Mouse (Mus musculus): ENCODE data around the gene Gnaq. TPM values are rescaled to one million over a fixed set of nuclear protein-coding genes. Genes with fewer than 3 reads are reported as not detected.

Gene Gnaq
- total RNA-seq, 4 experiments from 2014 or later = 20.5 to 23.7 (median 21.6) TPM

DNA sequence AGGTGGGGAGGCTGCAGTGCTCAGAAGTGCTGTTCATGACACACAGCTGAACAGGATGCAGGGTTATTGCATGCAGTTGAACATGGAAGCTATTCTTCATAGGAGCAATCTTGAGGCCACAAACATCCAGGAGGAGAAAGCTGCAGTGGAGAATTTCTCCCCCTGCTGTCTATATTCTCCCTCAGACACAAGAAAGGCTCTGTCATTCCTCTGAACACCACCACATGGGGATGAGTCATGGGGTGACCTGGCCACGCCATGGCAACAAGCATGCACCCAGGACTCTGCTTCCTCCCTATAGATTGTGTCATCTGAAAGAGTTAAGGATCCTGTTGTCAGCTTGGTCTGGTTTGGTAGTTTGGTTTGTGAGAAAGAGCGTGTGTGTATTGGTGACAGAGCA, 239.0 kb downstream of the Gnaq start:
- DNase-seq (ENCODE audit: low spot score) = no peak

DNA sequence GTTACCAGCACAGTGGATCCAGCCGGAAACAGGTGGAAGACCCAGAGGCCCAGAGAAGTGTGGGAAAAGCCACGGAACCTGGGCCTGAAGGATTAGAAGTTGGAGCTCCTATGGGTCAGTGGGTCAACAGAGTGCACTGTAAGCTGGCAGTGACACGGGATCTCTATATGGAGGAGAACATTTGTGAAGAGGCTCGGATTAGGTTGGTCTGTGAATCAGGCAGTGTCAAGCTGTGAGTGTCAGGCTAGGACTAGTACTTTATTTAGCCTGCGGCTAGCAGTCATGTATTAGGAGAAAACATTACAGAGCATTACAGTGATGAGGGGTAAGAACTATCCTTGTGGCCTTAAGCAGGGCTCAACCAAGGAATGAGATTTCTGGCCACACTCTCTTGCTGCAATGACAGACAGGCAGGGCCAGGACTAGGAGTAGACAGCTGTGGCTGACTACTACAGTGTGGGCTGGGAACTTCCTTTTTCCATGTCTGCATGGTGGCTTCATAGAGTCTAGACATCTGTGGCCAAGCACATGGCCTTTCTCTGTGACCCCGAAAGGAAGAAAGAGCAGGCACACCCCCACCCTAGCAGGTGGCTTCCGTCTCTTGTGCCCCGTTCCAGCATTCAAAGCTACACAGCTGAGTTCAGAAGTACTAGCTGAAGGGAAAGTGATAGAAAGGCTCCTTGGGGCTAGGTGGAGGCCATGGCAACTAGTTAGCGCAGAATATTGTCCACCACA, 240.3 kb downstream of the Gnaq start:
- DNase-seq (ENCODE audit: low spot score) = peak; percentile 17

- no peak for DNase-seq (ENCODE audit: low spot score)
Observed at GRCm38 (mm10) chr19:16375881-16376280, 243.2 kb downstream of the Gnaq start.

DNA sequence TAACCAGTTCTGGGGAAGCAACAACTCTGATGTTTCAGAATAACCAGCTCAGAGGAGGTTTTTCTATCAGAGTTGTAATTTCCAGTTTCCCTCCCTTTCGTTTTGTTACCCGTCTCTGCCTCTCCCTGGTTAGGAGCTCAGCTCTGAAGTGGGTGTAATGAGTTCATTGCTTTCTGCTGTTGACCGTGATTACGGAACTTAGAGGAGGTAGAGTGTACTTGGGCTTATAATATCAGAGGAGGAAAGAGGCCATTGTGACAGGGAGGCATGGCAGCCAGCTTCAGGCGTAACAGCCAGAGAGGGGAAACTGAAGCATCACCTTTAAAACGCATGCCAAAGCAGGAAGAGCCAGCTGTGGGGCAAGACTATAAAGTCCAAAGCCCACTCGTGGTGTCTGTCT, 245.9 kb downstream of the Gnaq start:
- no peak for DNase-seq (ENCODE audit: low spot score)

GRCm38 (mm10) chr19:16379687-16380086, 247.1 kb downstream of the Gnaq start:
- no peak for DNase-seq (ENCODE audit: low spot score)

DNA sequence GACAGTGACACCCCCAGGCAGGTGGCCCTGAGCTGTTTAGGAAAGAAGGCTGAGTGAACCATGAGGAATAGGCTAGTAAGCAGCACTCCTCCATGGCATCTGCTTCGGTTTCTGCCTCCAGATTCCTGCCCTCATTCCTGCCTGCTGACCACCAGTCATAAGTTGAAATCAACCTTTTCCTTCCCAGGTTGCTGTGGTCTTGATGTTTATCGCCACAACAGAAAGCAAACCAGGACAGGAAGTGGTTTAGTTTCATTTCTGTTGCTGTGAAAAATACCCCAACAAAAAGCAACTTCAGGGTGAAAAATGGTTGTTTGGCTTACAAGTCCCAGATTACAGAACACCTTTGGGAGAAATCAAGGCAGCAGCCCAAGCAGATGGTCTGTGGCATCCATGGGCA, 249.8 kb downstream of the Gnaq start:
- DNase-seq (ENCODE audit: low spot score) = no peak

DNA sequence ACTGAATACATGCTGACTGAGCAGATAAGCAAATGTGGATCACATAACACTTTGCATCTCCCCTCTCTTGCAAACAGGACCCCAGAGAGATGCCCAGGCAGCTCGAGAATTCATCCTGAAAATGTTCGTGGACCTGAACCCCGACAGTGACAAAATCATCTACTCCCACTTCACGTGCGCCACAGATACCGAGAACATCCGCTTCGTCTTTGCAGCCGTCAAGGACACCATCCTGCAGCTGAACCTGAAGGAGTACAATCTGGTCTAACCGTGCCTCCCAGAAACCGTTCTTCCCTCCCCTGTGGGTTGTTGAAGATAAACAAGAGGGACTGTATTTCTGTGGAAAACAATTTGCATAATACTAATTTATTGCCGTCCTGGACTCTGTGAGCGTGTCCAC, 250.5 kb downstream of the Gnaq start:
- no peak for DNase-seq (ENCODE audit: low spot score)

- DNase-seq (ENCODE audit: low spot score) = no peak
Observed at GRCm38 (mm10) chr19:16384094-16384493, 251.5 kb downstream of the Gnaq start.

GRCm38 (mm10) chr19:16384957-16385356, 252.3 kb downstream of the Gnaq start:
- DNase-seq (ENCODE audit: low spot score) = no peak

- no peak for DNase-seq (ENCODE audit: low spot score)
Observed at GRCm38 (mm10) chr19:16386514-16386913, 253.9 kb downstream of the Gnaq start.

DNA sequence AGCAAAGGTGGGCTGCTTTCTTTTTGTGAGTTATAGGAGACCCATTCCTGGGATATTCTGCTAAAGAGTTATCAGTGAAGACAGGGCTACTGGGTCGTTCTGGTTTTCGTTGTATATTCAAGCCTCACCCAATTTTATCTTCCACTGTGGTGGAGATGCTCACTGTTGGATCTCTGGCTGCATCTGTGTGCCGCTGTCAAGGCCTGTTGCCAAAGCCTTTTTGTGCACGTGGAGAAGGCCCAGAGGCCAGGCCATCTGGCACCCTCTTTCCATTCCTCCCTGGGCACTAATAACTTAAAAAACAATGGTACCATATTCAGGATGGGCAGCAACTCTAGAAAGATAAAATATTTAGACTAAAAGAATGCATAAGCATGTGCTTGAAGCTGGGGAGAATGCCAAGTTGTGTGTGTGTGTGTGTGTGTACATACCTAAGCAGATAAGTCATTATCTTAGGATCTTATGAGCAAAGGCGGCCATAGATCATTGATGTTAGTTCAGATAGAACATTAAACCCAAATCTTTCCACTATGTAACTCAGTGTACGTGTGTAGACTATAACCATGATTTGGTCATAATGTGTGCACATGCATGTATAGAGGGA, 257.7 kb downstream of the Gnaq start:
- DNase-seq (ENCODE audit: low spot score) = no peak

DNA sequence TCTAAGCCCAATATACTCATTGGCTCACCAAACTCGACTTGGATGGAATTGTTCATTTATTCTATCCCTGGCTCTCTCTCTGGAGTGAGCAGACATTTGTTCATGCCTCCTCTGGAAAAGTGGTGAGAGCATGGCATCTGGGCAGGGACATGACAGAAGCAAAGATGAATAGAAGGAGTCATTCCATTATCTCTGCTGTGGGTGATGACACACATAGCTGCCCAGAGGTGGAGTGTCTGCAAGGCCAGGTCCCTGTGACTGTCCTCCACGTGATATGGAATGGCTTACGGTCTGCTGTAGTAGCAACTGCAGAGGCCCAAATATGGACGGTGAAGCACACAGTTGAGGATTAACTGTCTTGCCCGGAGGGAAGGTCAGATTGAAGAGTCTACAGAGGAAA, 261.8 kb downstream of the Gnaq start:
- DNase-seq (ENCODE audit: low spot score) = no peak

GRCm38 (mm10) chr19:16403101-16403500, 270.5 kb downstream of the Gnaq start:
- peak; percentile 53 for DNase-seq (ENCODE audit: low spot score)

DNA sequence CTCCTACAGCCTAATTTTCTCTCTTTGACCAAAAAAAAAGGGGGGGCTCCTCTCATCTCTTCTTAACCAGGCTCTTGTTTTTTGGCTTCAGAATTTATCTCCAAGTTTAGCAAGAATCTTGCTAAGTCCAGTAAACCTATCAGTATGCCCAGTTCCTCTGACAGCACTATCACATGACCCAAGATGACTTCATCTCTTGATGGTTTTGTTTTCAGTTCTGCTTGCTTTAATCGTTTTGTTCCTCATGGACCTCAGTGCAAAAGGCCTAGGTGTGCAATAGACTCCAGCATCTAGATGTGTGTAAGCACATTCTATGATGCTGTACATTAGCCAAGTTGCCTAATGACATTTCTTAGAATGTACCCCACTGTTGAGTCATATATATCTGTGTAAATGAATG, 275.1 kb downstream of the Gnaq start:
- no peak for DNase-seq (ENCODE audit: low spot score)

DNA sequence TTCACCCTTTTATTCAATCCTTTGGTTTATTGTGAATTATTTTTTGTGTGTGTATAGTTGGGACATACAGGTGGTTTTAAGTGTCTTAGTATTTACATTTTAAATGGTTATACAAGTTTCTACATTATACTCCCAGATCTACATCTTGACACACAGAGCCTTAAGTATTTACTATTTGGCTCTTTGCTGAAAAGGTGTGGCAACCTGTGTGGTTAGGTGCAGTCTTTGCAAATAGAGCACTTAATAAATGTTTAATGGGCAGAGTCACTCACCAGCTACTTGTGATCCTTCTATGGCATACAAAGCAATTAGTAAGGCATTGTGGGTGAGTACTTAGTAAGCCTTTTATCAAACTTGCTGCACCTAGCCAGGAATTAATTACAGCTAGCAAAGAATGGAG, 278.7 kb downstream of the Gnaq start:
- DNase-seq (ENCODE audit: low spot score) = no peak

GRCm38 (mm10) chr19:16418086-16418663, 285.5 kb downstream of the Gnaq start:
- DNase-seq (ENCODE audit: low spot score) = no peak

DNA sequence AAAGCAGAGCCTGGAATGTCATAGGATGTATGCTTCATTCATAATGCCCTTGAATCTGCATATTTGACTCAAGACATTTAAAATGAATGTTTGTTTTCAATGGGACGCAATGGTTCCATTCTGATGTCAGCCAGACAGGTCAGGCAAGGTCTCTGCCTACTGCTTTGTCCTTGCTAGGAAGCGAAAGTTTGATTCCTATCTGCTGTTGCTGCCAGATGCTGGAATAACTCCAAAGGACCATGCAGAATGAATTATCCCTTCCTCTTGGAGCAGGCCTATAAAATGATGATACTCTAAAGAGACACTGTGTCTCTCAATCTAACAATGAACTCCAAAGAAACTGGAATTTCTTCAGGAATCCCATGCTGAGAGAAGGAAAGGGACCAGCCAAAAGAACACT, 293.0 kb downstream of the Gnaq start:
- DNase-seq (ENCODE audit: low spot score) = no peak

DNA sequence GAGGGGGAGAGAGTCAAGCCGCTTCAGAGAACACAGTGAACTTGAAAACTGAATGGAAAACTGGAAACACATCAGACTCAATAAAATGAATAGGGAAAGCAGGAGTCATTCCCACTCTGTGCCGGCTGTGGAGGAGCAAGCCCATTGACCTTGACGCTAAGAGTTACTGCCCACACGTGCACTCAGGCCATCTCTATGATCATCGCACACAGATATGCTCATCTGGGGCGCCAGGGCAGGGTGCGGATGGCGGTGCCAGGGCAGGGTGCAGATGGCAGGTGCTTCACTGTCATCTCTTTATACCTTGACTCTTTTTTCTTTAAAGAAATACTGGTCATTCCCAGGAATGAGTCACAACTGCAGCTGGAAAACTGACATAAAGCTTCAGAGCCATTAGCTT, 298.7 kb downstream of the Gnaq start:
- no peak for DNase-seq (ENCODE audit: low spot score)

DNA sequence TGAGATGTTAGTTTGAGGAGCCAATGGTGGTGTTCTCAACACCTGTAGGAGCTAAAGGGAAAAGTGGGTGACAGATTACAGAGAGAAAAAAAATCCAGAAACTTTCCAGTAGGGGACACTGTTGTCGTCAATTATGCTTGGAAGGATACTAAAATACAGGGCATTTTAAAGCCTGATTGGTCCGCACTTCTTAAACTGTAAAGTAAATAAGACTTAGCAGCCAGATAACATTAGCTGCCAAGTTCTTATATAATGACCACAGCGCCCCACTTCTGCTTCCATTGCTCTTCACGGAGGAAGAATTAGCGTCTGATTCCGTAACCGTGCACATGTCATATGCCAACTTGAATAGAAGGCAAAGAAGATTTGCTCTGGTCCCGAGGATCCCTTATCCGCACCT, 302.2 kb downstream of the Gnaq start:
- no peak for DNase-seq (ENCODE audit: low spot score)

GRCm38 (mm10) chr19:16435531-16436231, 303.1 kb downstream of the Gnaq start, which contains the start of gene Gna14:
Gene Gna14 (plus strand): TSS chr19:16435762.
- no peak for DNase-seq (ENCODE audit: low spot score)

DNA sequence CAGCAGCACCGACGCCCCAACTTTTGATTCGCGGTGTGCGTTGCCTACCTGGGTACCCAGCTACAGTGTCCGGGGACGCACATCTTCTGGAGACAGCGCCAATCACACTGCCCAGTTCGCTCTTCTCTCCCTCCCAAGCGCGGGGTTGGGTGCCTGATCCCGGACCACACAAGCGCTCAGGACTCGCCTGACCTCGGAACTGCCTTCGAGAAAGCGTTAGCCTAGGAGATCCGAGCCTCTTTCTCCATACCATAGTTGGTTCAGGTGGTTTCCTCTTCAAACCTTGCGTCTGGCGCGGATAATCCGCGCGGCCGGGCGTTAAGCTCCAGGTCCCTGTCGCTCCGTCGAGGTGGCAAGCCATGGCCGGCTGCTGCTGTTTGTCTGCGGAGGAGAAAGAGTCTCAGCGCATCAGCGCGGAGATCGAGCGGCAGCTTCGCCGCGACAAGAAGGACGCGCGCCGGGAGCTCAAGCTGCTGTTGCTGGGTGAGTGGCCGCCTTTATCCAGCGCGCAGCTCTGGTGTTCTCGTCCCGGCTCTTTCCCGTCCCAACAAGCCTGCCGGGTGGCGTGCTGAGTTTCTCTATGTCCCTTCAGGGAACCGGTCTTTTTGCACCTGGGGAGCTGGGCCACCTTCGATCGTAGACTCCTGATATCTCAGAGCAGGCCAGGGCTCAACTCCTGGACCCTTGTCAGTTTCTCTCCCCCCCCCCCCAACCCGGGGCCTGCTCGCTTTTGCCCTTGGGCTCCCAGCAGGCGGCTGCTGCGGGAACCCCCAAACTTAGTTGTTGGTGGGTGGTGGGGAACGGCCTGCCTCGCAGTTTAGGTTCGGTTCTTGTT, 303.9 kb downstream of the Gnaq start:
- DNase-seq (ENCODE audit: low spot score) = no peak
